In genomic region chr9:7627931-7628330, GRCm38 (mm10) we compare ENCODE assay signal across 46 mouse cellular contexts. TPM values are rescaled to one million over a fixed set of nuclear protein-coding genes. Genes with fewer than 3 reads are reported as not detected.
"Had no signal": no experiment of that assay in that cellular context is flagged by ENCODE, and none has a peak within 500 bp of the region (broad histone marks: within the 10 kb centered on the region; RNA-seq: fewer than 3 reads in every experiment).

Mmp20 (plus strand) TSS chr9:7628231.

- H3K27me3 ChIP-seq: limb, embryonic 12.5 days; limb, embryonic 13.5 days; limb, embryonic 15.5 days; liver, embryonic 12.5 days; liver, embryonic 13.5 days; liver, embryonic 15.5 days; lung, embryonic 15.5 days; midbrain, embryonic 12.5 days; midbrain, embryonic 13.5 days; midbrain, embryonic 15.5 days; neural tube, embryonic 12.5 days had no signal

- ATAC-seq: liver, embryonic 12.5 days; liver, postnatal 0 days; lung, postnatal 0 days; midbrain, embryonic 13.5 days; midbrain, embryonic 15.5 days; midbrain, embryonic 16.5 days had no signal

- H3K4me3 ChIP-seq: left cerebral cortex, adult 2 months; limb, embryonic 10.5 days; limb, embryonic 12.5 days; limb, embryonic 13.5 days; limb, embryonic 15.5 days; liver, embryonic 12.5 days; liver, embryonic 13.5 days; liver, embryonic 15.5 days; lung, embryonic 15.5 days; midbrain, embryonic 10.5 days; midbrain, embryonic 12.5 days; midbrain, embryonic 13.5 days; midbrain, embryonic 15.5 days; myocyte; neural tube, embryonic 12.5 days had no signal

- DNase-seq: left cerebral cortex, postnatal 4 days; liver; liver, embryonic 13.5 days; liver, postnatal 0 days; lung, adult 18-20 months; lung, adult 2 months; lung, embryonic 14.5 days; lung, postnatal 10 days; lung, postnatal 14 days; lung, postnatal 36 days; lung, postnatal 4 days; midbrain, embryonic 14.5 days had no signal

- H3K9me3 ChIP-seq: limb, embryonic 10.5 days; limb, embryonic 12.5 days; limb, embryonic 13.5 days; limb, embryonic 15.5 days; liver, embryonic 12.5 days; liver, embryonic 13.5 days; liver, embryonic 15.5 days; lung, embryonic 15.5 days; midbrain, embryonic 10.5 days; midbrain, embryonic 12.5 days; midbrain, embryonic 13.5 days; midbrain, embryonic 15.5 days; neural tube, embryonic 12.5 days had no signal

- H3K4me1 ChIP-seq: limb, embryonic 10.5 days; limb, embryonic 12.5 days; limb, embryonic 13.5 days; limb, embryonic 15.5 days; liver, embryonic 12.5 days; liver, embryonic 13.5 days; liver, embryonic 15.5 days; lung, embryonic 15.5 days; midbrain, embryonic 10.5 days; midbrain, embryonic 12.5 days; midbrain, embryonic 13.5 days; midbrain, embryonic 15.5 days; neural tube, embryonic 12.5 days had no signal

- H3K36me3 ChIP-seq: limb, embryonic 10.5 days; limb, embryonic 12.5 days; limb, embryonic 13.5 days; limb, embryonic 15.5 days; liver, embryonic 12.5 days; liver, embryonic 13.5 days; liver, embryonic 15.5 days; lung, embryonic 15.5 days; midbrain, embryonic 10.5 days; midbrain, embryonic 12.5 days; midbrain, embryonic 13.5 days; midbrain, embryonic 15.5 days; neural tube, embryonic 12.5 days had no signal

RNA-seq across cellular contexts. Expression of gene Mmp20, which starts in this region (rescaled TPM):
- total RNA-seq: left cerebral cortex, adult 2 months; left cerebral cortex, adult 8-10 months; left cerebral cortex, postnatal 10 days; left cerebral cortex, postnatal 14 days; left cerebral cortex, postnatal 25 days; left cerebral cortex, postnatal 36 days; left cerebral cortex, postnatal 4 days; megakaryocyte progenitor cell, adult 5-6 weeks; megakaryocyte-erythroid progenitor cell, adult 5-6 weeks; midbrain, postnatal 0 days; monocyte, adult 5-6 weeks had no signal
- polyA plus RNA-seq: limb, embryonic 10.5 days; limb, embryonic 11.5 days; limb, embryonic 12.5 days; limb, embryonic 13.5 days; limb, embryonic 15.5 days; liver, adult 2 months; liver, embryonic 11.5 days; liver, embryonic 12.5 days; liver, embryonic 13.5 days; liver, embryonic 14.5 days; liver, embryonic 15.5 days; liver, embryonic 16.5 days; liver, postnatal 0 days; lung, adult 2 months; lung, embryonic 14.5 days; lung, embryonic 15.5 days; lung, embryonic 16.5 days; lung, postnatal 0 days; macrophage; midbrain, embryonic 10.5 days; midbrain, embryonic 11.5 days; midbrain, embryonic 12.5 days; midbrain, embryonic 13.5 days; midbrain, embryonic 14.5 days; midbrain, embryonic 15.5 days; midbrain, embryonic 16.5 days; midbrain, postnatal 0 days; myocyte; neural tube, embryonic 11.5 days; neural tube, embryonic 12.5 days had no signal
